Comparison of ENCODE assay signal across 9 mouse cellular contexts in genomic region chr5:27261746-27262727, GRCm38 (mm10).
DNase-seq lines count a peak whose midpoint lies in the region; ATAC-seq and TF ChIP-seq lines count a peak whose summit lies in the region.
"Had no signal": no experiment of that assay in that cellular context is flagged by ENCODE, and none has a peak within 500 bp of the region (broad histone marks: within the 10 kb centered on the region; RNA-seq: fewer than 3 reads in every experiment).

No protein-coding gene starts in this region.

- 12% methylated on average over 27 of the region's 27 CpGs for WGBS in heart, embryonic 16.5 days
- WGBS in olfactory bulb, adult 2 months = 3% methylated on average over 27 of the region's 27 CpGs
- WGBS in thymus, adult 2 months = 24% methylated on average over 27 of the region's 27 CpGs

- H3K27ac ChIP-seq in heart, embryonic 16.5 days (ENCODE audit: low read length) = no peak overlapping the region
- peak overlapping the region; percentile 75 for H3K27ac ChIP-seq in olfactory bulb, adult 2 months (ENCODE audit: insufficient read depth, low read depth, low read length)
- H3K27ac ChIP-seq in thymus, adult 2 months (ENCODE audit: control insufficient read depth, insufficient read depth, low read length) = no peak overlapping the region
- H3K27ac ChIP-seq: liver, embryonic 13.5 days had no signal

- no peak overlapping the region for H3K4me3 ChIP-seq in heart, embryonic 16.5 days (ENCODE audit: low read length)
- H3K4me3 ChIP-seq in olfactory bulb, adult 2 months (ENCODE audit: insufficient read depth, low read depth, low read length) = peak overlapping the region; percentile 54
- no peak overlapping the region for H3K4me3 ChIP-seq in thymus, adult 2 months (ENCODE audit: control insufficient read depth, insufficient read depth, low read length)
- H3K4me3 ChIP-seq: liver, embryonic 13.5 days had no signal

- no peaks in the 10 kb centered on the region; the same call in 1 of the 2 replicates for H3K27me3 ChIP-seq in heart, embryonic 16.5 days (ENCODE audit: control insufficient read depth, insufficient read depth, low read length)
- H3K27me3 ChIP-seq in thymus, adult 2 months (ENCODE audit: control insufficient read depth, insufficient read depth, low read length) = no peaks in the 10 kb centered on the region
- H3K27me3 ChIP-seq: liver, embryonic 13.5 days had no signal

- TF ChIP-seq POLR2A in olfactory bulb, adult 2 months (IDR thresholded peaks at IDR 0.05; ENCODE audit: insufficient read depth, low read depth, low read length) = no peak
- no peak for TF ChIP-seq POLR2A in thymus, adult 2 months (IDR thresholded peaks at IDR 0.05; ENCODE audit: control insufficient read depth, extremely low read depth, insufficient read depth, low read length, poor library complexity)

- peak overlapping the region; percentile 43 for H3K4me2 ChIP-seq in heart, embryonic 16.5 days (ENCODE audit: low read depth, low read length)
- H3K4me2 ChIP-seq: liver, embryonic 13.5 days had no signal

- no peak for ATAC-seq in heart, embryonic 16.5 days (replicated peaks; ENCODE audit: extremely low read depth, insufficient read depth, low FRiP score)

- no peaks in the 10 kb centered on the region for H3K9me3 ChIP-seq in heart, embryonic 16.5 days (replicated peaks; ENCODE audit: control insufficient read depth, low read length)
- H3K9me3 ChIP-seq: liver, embryonic 13.5 days had no signal

- no peak overlapping the region for H3K9ac ChIP-seq in heart, embryonic 16.5 days (ENCODE audit: low read length)
- H3K9ac ChIP-seq: liver, embryonic 13.5 days had no signal

- H3K36me3 ChIP-seq in heart, embryonic 16.5 days (ENCODE audit: control insufficient read depth, insufficient read depth) = no peaks in the 10 kb centered on the region
- no peaks in the 10 kb centered on the region for H3K36me3 ChIP-seq in thymus, adult 2 months (ENCODE audit: control insufficient read depth, insufficient read depth, low read length)
- H3K36me3 ChIP-seq: liver, embryonic 13.5 days had no signal

- no peak for DNase-seq in heart, postnatal 25 days (ENCODE audit: low spot score)
- DNase-seq in cerebellum, postnatal 14 days = peak; percentile 84 to 87
- peak; percentile 65 to 70 for DNase-seq in frontal cortex, postnatal 14 days (ENCODE audit: low spot score in 2 of 2)
- DNase-seq in left cerebral cortex, postnatal 10 days (ENCODE audit: extremely low spot score in 1 of 2, low spot score in 2 of 2) = peak; percentile 70 to 81
- DNase-seq in urinary bladder, adult 18-20 months (ENCODE audit: low spot score in 2 of 2) = no peak
- DNase-seq in thymus, adult 2 months = no peak
- DNase-seq: liver, embryonic 13.5 days had no signal

- no peak for TF ChIP-seq CTCF in olfactory bulb, adult 2 months (IDR thresholded peaks at IDR 0.05; ENCODE audit: insufficient read depth, low read depth, low read length)
- no peak for TF ChIP-seq CTCF in thymus, adult 2 months (IDR thresholded peaks at IDR 0.05; ENCODE audit: borderline replicate concordance, control insufficient read depth, extremely low read depth, insufficient read depth, low read length, poor library complexity)

- H3K4me1 ChIP-seq in heart, embryonic 16.5 days (ENCODE audit: control insufficient read depth, insufficient read depth, low read length) = no peaks in the 10 kb centered on the region
- H3K4me1 ChIP-seq in olfactory bulb, adult 2 months (ENCODE audit: control insufficient read depth, insufficient read depth, low read length) = peaks cover 18% of the 10 kb centered on the region
- no peaks in the 10 kb centered on the region for H3K4me1 ChIP-seq in thymus, adult 2 months (replicated peaks; ENCODE audit: control insufficient read depth, insufficient read depth, low read length)
- H3K4me1 ChIP-seq: liver, embryonic 13.5 days had no signal

- intact Hi-C loops in heart, postnatal 25 days (cut with DNase I) = no loop called here
- intact Hi-C loops in left cerebral cortex, postnatal 10 days (cut with DNase I) = loop anchor here (5.0 to 10.0 kb wide), 2 partner anchors 153 to 185 kb away; no protein-coding TSS in a partner anchor

Comparison
In these comparisons a context has a peak if more than half of its experiments do, and no peak if none do; other contexts are left out.
1. DNase-seq: peak in cerebellum, postnatal 14 days (2 of 2), frontal cortex, postnatal 14 days (2 of 2) and left cerebral cortex, postnatal 10 days (2 of 2); none in heart, postnatal 25 days (single experiment), urinary bladder, adult 18-20 months (0 of 2) and thymus, adult 2 months (single experiment).